ENCODE assay signal across 8 mouse cellular contexts in genomic region chr3:95494342-95494741, GRCm38 (mm10). TPM values are rescaled to one million over a fixed set of nuclear protein-coding genes. Genes with fewer than 3 reads are reported as not detected.
DNase-seq lines count a peak whose midpoint lies in the region; ATAC-seq lines count a peak whose summit lies in the region.
"Had no signal": no experiment of that assay in that cellular context is flagged by ENCODE, and none has a peak within 500 bp of the region (broad histone marks: within the 10 kb centered on the region; RNA-seq: fewer than 3 reads in every experiment).

No protein-coding gene starts in this region.

- DNase-seq in right cerebral cortex, adult 18-20 months, result peak; percentile 49
- DNase-seq in right cerebral cortex, postnatal 36 days (ENCODE audit: low spot score in 2 of 2), result no peak
- DNase-seq in adrenal gland, adult 8-10 months, result peak; percentile 19
- DNase-seq in embryo, embryonic 11.5 days (ENCODE audit: low read depth, low spot score), result peak; percentile 32
- peak; percentile 59 to 73 for DNase-seq in heart, postnatal 14 days
- peak; percentile 38 for DNase-seq in retina, postnatal 1 day

- 0 out of 2 replicates have a peak, but pooled peaks have one; percentile 15 for ATAC-seq in liver, embryonic 12.5 days

- H3K36me3 ChIP-seq in liver, embryonic 12.5 days, result peaks cover 75% of the 10 kb centered on the region

- H3K9ac ChIP-seq in liver, embryonic 12.5 days, result no peak overlapping the region
- H3K9ac ChIP-seq: stomach, embryonic 15.5 days had no signal

- no peak overlapping the region for H3K4me2 ChIP-seq in liver, embryonic 12.5 days
- H3K4me2 ChIP-seq: stomach, embryonic 15.5 days had no signal

- no peaks in the 10 kb centered on the region for H3K4me1 ChIP-seq in liver, embryonic 12.5 days
- H3K4me1 ChIP-seq: stomach, embryonic 15.5 days had no signal

- H3K4me3 ChIP-seq in liver, embryonic 12.5 days, result no peak overlapping the region
- H3K4me3 ChIP-seq: stomach, embryonic 15.5 days had no signal

- WGBS in liver, embryonic 12.5 days (ENCODE audit: insufficient replicate concordance), result 61% methylated on average over 6 of the region's 6 CpGs

- H3K27me3 ChIP-seq in liver, embryonic 12.5 days (replicated peaks), result no peaks in the 10 kb centered on the region
- H3K27me3 ChIP-seq: stomach, embryonic 15.5 days had no signal

- H3K9me3 ChIP-seq in liver, embryonic 12.5 days (replicated peaks), result no peaks in the 10 kb centered on the region
- H3K9me3 ChIP-seq: stomach, embryonic 15.5 days had no signal

- intact Hi-C loops in heart, postnatal 14 days (cut with DNase I), result no loop called here

- no peak overlapping the region for H3K27ac ChIP-seq in liver, embryonic 12.5 days
- H3K27ac ChIP-seq: stomach, embryonic 15.5 days had no signal

RNA-seq across cellular contexts. Expression of gene Ctsk, which starts 4.7 kb away (rescaled TPM):
- 1 to 10 TPM; 4.6 to 9.3 (median 5.1) TPM for total RNA-seq in adrenal gland, adult 8-10 months (2022)
- total RNA-seq in heart, postnatal 14 days (2021), result 10 to 100 TPM; 13.6 to 14.3 TPM
- polyA plus RNA-seq in liver, embryonic 12.5 days (2016; fragmentation: Nextera tagmentation; extraction: Ambion mirVana), result 1.4 and 1.7 TPM in 2 replicates

RNA-seq across cellular contexts. Expression of gene Ctss, which starts 32.2 kb away (rescaled TPM):
- total RNA-seq in adrenal gland, adult 8-10 months (2022), result 100 to 1,000 TPM in 2 of 4 experiments, 10 to 100 TPM in 2; 52.8 to 131 (median 95.6) TPM
- total RNA-seq in heart, postnatal 14 days (2021), result 10 to 100 TPM; 11.6 to 12.7 TPM
- 13.4 and 14.7 TPM in 2 replicates for polyA plus RNA-seq in liver, embryonic 12.5 days (2016; fragmentation: Nextera tagmentation; extraction: Ambion mirVana)

Comparison
In these comparisons a context has a peak if more than half of its experiments do, and no peak if none do; other contexts are left out.
1. DNase-seq: peak in right cerebral cortex, adult 18-20 months (single experiment), adrenal gland, adult 8-10 months (single experiment), embryo, embryonic 11.5 days (single experiment), heart, postnatal 14 days (2 of 2) and retina, postnatal 1 day (single experiment); none in right cerebral cortex, postnatal 36 days (0 of 2).